Mouse (Mus musculus) heart, postnatal 0 days (tissue): Measurements from ENCODE around the gene Rbm33. TPM values are rescaled to one million over a fixed set of nuclear protein-coding genes. Genes with fewer than 3 reads are reported as not detected.

Experiments
- ATAC-seq: fragments of 200-750 bp; cut with Nextera tagmentation; 2 replicates; pipeline ENCODE4 v1.8.0; 2017; ENCODE audit warnings: low read depth, moderate number of reproducible peaks, moderate library complexity; ENCODE audit not compliant: insufficient read depth
- DNase-seq: peaks from one replicate; pipeline ENCODE4 v3.0.0-alpha.2; 2016; ENCODE audit warnings: low spot score
- H3K27ac ChIP-seq: fragments of 300-500 bp; sonication (generic); 2 replicates; pipeline ENCODE4 v1.5.1; 2014; ENCODE audit warnings: low read depth, mild to moderate bottlenecking
- H3K27me3 ChIP-seq: fragments of 300-500 bp; sonication (generic); 2 replicates; pipeline ENCODE4 v1.6.1; 2014; ENCODE audit warnings: low read length, mixed read lengths; ENCODE audit not compliant: control insufficient read depth, insufficient read depth
- H3K36me3 ChIP-seq: fragments of 300-500 bp; sonication (generic); replicated peaks from 2 replicates; pipeline ENCODE4 v1.6.1; 2014; ENCODE audit warnings: low read length, mixed read lengths; ENCODE audit not compliant: control insufficient read depth, insufficient read depth
- H3K4me1 ChIP-seq: fragments of 300-500 bp; sonication (generic); 2 replicates; pipeline ENCODE4 v1.6.1; 2014; ENCODE audit warnings: antibody characterized with exemption; ENCODE audit not compliant: control insufficient read depth, insufficient read depth
- H3K4me2 ChIP-seq: fragments of 300-500 bp; sonication (generic); 2 replicates; pipeline ENCODE4 v1.6.1; 2014; ENCODE audit warnings: low read depth, mild to moderate bottlenecking, low read length, moderate library complexity
- H3K4me3 ChIP-seq: fragments of 300-500 bp; sonication (generic); 2 replicates; pipeline ENCODE4 v1.5.1; 2014; ENCODE audit warnings: low read depth, low read length
- H3K9ac ChIP-seq: fragments of 300-500 bp; sonication (generic); replicated peaks from 2 replicates; pipeline ENCODE4 v1.6.1; 2014; ENCODE audit warnings: low read depth, low read length, mixed read lengths
- H3K9me3 ChIP-seq: fragments of 300-500 bp; sonication (generic); replicated peaks from 2 replicates; pipeline ENCODE4 v1.6.1; 2016; ENCODE audit warnings: low read length; ENCODE audit not compliant: control insufficient read depth
- CTCF ChIP-seq: IDR thresholded peaks from 2 replicates; pipeline ENCODE4 v1.5.1; 2016; ENCODE audit warnings: antibody characterized with exemption, control low read depth, low read depth
- EP300 ChIP-seq: IDR thresholded peaks from 2 replicates; pipeline ENCODE4 v1.6.1; 2016; ENCODE audit warnings: antibody characterized with exemption, low read depth
- WGBS: fragments of 180-500 bp; shearing (Covaris S2); extraction: QIAGEN DNeasy Blood & Tissue Kit; methylation state at CpG from one replicate; pipeline ENCODE4 v1.1.7; 2014; 5-methylcytosine and 5-hydroxymethylcytosine counted together
- polyA plus RNA-seq: library from polyadenylated mRNA; unstranded; fragments of >200 nt; fragmentation: Nextera tagmentation; extraction: Ambion mirVana; gene quantifications from 2 replicates; pipeline ENCODE4 v1.2.1, GENCODE M21; 2015
- total RNA-seq: library from RNA; depleted of rRNA; stranded (reverse); fragments of >200 nt; gene quantifications from 2 replicates; pipeline ENCODE4 v1.2.3, GENCODE M21; 2014; ENCODE audit warnings: low replicate concordance

Rbm33 gene
- total and polyA plus RNA-seq, 2 experiments from 2014 or later = 6.6 to 17.1 TPM

DNA sequence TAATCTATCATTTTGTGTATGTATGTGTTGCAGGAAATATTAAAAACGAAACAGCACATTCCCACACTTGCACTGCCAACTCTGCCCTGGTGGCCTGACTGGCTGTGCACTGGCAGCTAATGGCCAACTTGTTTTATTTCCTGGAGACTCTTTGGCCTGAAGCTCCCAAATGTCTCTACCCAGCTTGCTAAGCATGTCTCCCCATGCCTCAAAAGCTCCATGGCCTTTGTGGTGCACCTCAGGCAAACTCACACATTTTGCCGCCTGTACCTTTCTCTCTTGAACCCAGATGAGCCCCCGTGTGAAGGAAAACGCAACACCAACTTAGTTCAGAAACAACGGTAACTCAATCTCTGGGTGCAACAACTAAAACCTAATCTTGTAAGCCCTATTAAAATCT lies 136.2 kb downstream of the Rbm33 start:
- no peak overlapping the region for H3K4me3 ChIP-seq
- H3K36me3 ChIP-seq = no peaks in the 10 kb centered on the region
- H3K27me3 ChIP-seq = peaks cover 27% of the 10 kb centered on the region
- no peak for DNase-seq
- TF ChIP-seq CTCF = no peak
- no peak for TF ChIP-seq EP300
- no peak overlapping the region for H3K27ac ChIP-seq
- no peak overlapping the region for H3K4me2 ChIP-seq
- H3K4me1 ChIP-seq = peaks cover 3% of the 10 kb centered on the region; the same call in 1 of the 2 replicates
- no peak for ATAC-seq
- H3K9me3 ChIP-seq = no peaks in the 10 kb centered on the region
- no peak overlapping the region for H3K9ac ChIP-seq
- 80% methylated on average over 5 of the region's 5 CpGs for WGBS

DNA sequence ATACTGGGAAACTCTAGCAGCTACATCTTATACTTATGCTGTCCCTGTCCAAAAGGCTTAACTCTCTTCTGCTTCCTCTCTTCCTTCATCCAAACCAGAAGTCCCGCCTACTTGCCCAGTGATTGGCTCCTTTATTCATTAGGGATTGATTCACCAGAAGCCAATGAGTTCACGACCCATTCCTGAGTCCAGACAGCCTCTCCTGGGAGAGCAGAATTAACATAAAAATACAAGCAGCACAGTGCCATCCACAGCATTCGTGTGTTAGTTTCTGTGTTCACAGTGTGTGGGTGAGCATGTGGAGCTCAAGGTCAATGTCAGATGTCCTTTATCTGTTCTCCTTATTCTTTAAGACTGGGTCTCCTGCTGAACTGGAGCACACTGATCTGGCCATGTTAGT lies 136.6 kb downstream of the Rbm33 start:
- no peak for TF ChIP-seq CTCF
- TF ChIP-seq EP300 = no peak
- peaks cover 31% of the 10 kb centered on the region for H3K27me3 ChIP-seq
- H3K36me3 ChIP-seq = no peaks in the 10 kb centered on the region
- no peak overlapping the region for H3K4me3 ChIP-seq
- no peak overlapping the region for H3K9ac ChIP-seq
- no peak overlapping the region for H3K4me2 ChIP-seq
- ATAC-seq (no peak), DNase-seq (no peak)
- peaks cover 6% of the 10 kb centered on the region; the same call in 1 of the 2 replicates for H3K4me1 ChIP-seq
- WGBS = 48% methylated on average over 3 of the region's 3 CpGs
- H3K27ac ChIP-seq = no peak overlapping the region
- no peaks in the 10 kb centered on the region for H3K9me3 ChIP-seq

GRCm38 (mm10) chr5:28454546-28454945 lies 137.6 kb downstream of the Rbm33 start:
- H3K36me3 ChIP-seq = no peaks in the 10 kb centered on the region
- H3K4me2 ChIP-seq = no peak overlapping the region
- H3K4me3 ChIP-seq = no peak overlapping the region
- H3K27me3 ChIP-seq = peaks cover 42% of the 10 kb centered on the region
- WGBS = 83% methylated on average over 6 of the region's 6 CpGs
- DNase-seq = no peak
- no peaks in the 10 kb centered on the region for H3K9me3 ChIP-seq
- H3K27ac ChIP-seq = no peak overlapping the region
- TF ChIP-seq CTCF (no peak), EP300 (no peak)
- peaks cover 6% of the 10 kb centered on the region; the same call in 1 of the 2 replicates for H3K4me1 ChIP-seq
- no peak for ATAC-seq
- no peak overlapping the region for H3K9ac ChIP-seq

DNA sequence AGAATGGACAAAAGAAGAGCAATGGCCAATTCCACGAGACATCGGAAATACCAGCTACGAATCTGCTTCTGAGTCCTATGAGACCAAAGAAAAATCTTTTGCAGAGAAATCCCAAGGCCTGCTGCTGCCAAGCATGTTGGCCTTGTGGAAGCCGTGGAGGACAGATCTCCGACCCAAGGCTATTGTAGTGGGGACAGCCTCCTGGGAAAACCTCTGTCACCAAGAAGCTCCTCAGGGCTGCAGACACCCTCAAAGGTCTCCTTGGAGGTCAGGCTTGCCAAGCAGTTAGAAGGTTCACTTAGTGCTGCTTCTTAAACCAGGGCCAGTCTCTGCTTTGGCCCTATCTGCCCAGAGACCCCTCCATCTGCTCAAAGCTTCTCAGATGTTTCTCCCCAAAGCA lies 138.8 kb downstream of the Rbm33 start:
- 79% methylated on average over 5 of the region's 5 CpGs for WGBS
- H3K9ac ChIP-seq = no peak overlapping the region
- no peaks in the 10 kb centered on the region for H3K36me3 ChIP-seq
- peaks cover 53% of the 10 kb centered on the region for H3K27me3 ChIP-seq
- H3K4me2 ChIP-seq = no peak overlapping the region
- peaks cover 6% of the 10 kb centered on the region; the same call in 1 of the 2 replicates for H3K4me1 ChIP-seq
- no peak overlapping the region for H3K4me3 ChIP-seq
- TF ChIP-seq EP300 (no peak), CTCF (no peak)
- no peaks in the 10 kb centered on the region for H3K9me3 ChIP-seq
- no peak for ATAC-seq
- H3K27ac ChIP-seq = no peak overlapping the region
- DNase-seq = no peak

DNA sequence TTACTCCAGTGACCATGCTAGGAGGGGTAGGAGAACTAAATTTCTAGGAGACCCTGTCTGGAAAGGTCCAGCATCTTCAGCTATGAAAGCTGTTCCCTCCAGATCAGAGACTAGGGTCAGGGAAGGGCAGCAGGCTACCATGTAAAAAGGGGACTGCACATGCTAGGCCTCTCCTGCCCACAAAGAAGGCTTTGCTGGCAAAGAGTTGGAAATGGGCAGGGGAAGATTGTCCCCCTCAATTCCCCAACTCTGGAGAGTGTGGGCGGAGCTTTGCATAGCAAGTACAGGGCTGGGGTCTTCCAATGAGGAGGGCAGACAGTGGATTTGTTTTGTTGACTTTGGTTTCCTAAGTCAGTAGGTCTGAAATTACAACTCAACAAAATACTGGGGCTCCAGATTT lies 139.4 kb downstream of the Rbm33 start:
- 69% methylated on average over 1 of the region's 1 CpGs for WGBS
- H3K9ac ChIP-seq = no peak overlapping the region
- DNase-seq (no peak), ATAC-seq (no peak)
- H3K9me3 ChIP-seq = no peaks in the 10 kb centered on the region
- no peaks in the 10 kb centered on the region for H3K36me3 ChIP-seq
- no peak overlapping the region for H3K4me2 ChIP-seq
- H3K4me3 ChIP-seq = no peak overlapping the region
- peaks cover 60% of the 10 kb centered on the region for H3K27me3 ChIP-seq
- no peak overlapping the region for H3K27ac ChIP-seq
- H3K4me1 ChIP-seq = peaks cover 6% of the 10 kb centered on the region; the same call in 1 of the 2 replicates
- TF ChIP-seq CTCF (no peak), EP300 (no peak)

DNA sequence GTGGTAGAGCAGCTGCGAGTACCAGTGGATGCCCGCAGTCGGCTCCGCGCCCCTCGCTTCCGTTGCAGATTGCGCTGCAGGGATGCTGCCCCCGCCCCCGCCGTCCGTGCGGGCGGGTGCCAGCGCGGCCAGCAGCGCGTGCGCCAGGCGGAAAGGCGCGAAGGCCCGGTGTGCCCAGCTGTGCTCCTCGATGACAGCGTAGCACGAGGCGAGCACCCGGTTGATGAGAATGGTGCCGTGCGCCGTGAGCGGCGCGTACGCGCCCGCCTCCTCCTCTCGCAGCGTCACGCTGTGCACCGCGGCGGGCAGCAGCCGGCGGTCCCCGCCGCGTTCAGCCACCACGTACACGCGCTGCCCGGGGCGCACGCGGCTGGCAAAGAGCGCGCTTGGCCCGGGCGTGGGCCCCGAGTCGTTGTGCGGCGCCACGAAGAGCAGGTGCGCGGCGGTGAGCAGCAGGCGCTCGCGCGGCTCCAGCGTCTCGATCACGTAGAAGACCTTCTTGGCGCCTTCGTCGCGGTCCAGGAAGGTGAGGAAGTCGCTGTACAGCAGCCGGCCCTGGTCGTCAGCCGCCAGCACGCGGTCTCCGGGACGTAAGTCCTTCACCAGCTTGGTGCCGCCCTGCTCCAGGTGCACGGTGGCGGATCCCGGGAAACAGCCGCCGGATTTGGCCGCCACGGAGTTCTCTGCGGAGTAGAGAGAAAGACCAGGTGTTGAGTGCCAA lies 141.2 kb downstream of the Rbm33 start:
- Histone ChIP-seq H3K27me3 (peaks cover 77% of the 10 kb centered on the region), H3K4me3 (peak overlapping the region; percentile 38), H3K9ac (no peak overlapping the region), H3K36me3 (no peaks in the 10 kb centered on the region), H3K4me2 (peak overlapping the region; percentile 54), H3K27ac (no peak overlapping the region), H3K4me1 (peaks cover 6% of the 10 kb centered on the region; the same call in 1 of the 2 replicates), H3K9me3 (no peaks in the 10 kb centered on the region)
- TF ChIP-seq EP300 = no peak
- TF ChIP-seq CTCF = no peak
- no peak for ATAC-seq
- WGBS = 2% methylated on average over 83 of the region's 95 CpGs
- DNase-seq = no peak
